Mouse (Mus musculus): Measurements from ENCODE around the gene Tctex1d1. TPM values are rescaled to one million over a fixed set of nuclear protein-coding genes. Genes with fewer than 3 reads are reported as not detected.

Gene Tctex1d1
- polyA plus RNA-seq, 1 experiment from 2014 or later = 0.31 TPM

DNA sequence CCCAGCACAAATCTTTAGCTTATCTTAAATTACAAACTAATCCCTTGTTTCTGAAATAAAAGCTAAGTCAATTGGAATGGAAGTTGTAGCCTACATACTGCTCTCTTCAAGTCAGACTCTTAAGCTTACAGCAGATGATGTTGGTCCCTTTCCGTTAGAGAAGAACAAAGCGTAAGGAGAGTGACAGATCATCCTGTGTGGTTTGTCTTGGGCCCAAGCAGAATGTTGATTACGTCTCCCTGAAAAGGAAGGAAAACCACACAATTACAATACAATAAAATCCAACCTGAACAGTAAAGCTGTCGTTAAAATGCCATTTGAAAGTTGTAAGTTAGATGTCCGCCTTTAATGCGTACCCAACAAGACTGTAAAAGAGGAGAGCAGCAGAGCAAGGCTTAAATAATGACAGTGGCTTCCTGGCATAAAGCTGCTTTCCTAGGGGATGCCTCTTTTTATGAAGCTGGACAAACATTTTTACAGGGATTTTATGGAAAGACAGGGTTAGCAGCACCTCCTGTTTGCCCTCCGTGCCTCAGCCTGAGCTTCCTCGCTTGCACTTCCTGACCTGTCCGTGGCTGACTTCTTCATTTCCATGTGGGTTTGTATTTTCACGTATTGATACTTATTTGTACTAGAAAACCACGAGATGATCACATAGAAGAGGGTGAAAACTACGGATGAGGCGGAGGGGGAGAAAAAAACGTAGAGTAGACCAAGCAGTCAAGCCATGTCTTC, 60.9 kb downstream of the Tctex1d1 start:
- Histone ChIP-seq H3K27ac (no peak overlapping the region), H3K9me3 (no peaks in the 10 kb centered on the region), H3K27me3 (ENCODE audit: poor library complexity, severe bottlenecking) (no peaks in the 10 kb centered on the region), H3K36me3 (replicated peaks) (peaks cover 18% of the 10 kb centered on the region), H3K4me1 (no peaks in the 10 kb centered on the region), H3K4me3 (no peak overlapping the region)
- no peak for DNase-seq (ENCODE audit: extremely low spot score, low spot score)
- WGBS = 90% methylated on average over 14 of the region's 14 CpGs

DNA sequence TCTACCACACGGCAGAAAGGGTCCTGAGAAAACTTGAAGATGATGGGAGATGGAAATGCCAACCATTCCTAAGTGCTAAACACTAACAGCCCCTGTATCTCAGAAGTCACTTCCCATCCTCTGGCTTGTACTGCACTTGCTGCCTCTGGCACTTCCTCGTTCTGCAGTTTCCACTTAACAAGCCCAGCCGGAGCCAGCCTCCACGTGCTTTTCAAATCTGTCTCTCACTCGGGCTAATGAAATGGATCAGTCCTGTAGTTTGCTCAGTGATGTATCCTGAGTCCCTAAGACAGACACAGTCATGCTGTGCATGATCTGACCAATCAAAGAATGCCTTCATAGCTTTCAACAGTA, 61.4 kb downstream of the Tctex1d1 start:
- no peaks in the 10 kb centered on the region for H3K27me3 ChIP-seq (ENCODE audit: poor library complexity, severe bottlenecking)
- no peaks in the 10 kb centered on the region for H3K4me1 ChIP-seq
- no peak overlapping the region for H3K4me3 ChIP-seq
- no peak overlapping the region for H3K27ac ChIP-seq
- no peaks in the 10 kb centered on the region for H3K9me3 ChIP-seq
- peaks cover 18% of the 10 kb centered on the region for H3K36me3 ChIP-seq (replicated peaks)
- DNase-seq (ENCODE audit: extremely low spot score, low spot score) = no peak
- WGBS = 75% methylated on average over 5 of the region's 5 CpGs

DNA sequence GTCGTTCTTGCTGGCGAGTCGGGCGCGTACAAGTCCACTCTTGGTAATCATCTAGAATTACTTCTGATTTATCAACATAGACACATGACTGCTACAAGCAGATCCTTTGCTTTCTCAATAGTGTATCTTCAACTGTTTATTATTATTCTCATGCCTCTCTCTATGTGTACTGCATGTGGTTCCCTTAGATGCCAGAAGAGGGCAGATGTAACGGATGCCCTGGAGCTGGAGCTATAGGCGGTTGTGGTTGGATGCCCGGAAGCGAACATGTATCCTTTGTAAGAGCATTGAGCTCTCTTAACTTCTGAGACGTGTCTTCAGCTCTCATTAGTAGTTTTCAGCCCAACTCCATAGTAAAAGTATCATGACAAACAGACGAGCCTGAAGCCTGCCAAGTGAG, 64.6 kb downstream of the Tctex1d1 start:
- 93% methylated on average over 11 of the region's 11 CpGs for WGBS
- H3K36me3 ChIP-seq (replicated peaks) = peaks cover 14% of the 10 kb centered on the region; the same call in 1 of the 2 replicates
- no peaks in the 10 kb centered on the region for H3K9me3 ChIP-seq
- DNase-seq (ENCODE audit: extremely low spot score, low spot score) = no peak
- no peaks in the 10 kb centered on the region for H3K4me1 ChIP-seq
- no peak overlapping the region for H3K27ac ChIP-seq
- no peaks in the 10 kb centered on the region for H3K27me3 ChIP-seq (ENCODE audit: poor library complexity, severe bottlenecking)
- H3K4me3 ChIP-seq = no peak overlapping the region

DNA sequence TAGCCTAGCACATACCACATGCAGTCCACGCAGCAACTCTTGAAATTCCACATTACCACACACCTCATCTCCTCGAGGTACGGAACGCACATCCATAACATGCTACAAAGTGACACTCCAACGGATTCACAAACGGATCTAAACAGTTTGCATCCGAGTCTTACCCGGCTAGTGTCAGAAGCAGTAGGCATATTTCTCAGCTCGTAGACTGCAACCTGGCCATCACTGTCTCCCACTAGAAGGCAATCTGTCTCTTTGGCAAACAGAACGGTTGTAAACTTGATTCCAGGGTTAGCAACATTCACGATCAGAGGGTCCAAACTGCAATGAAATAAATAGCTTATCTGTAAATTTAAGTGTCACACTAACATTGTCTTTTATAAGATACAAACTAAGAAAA, 69.6 kb downstream of the Tctex1d1 start:
- no peak for DNase-seq (ENCODE audit: extremely low spot score, low spot score)
- H3K4me1 ChIP-seq = no peaks in the 10 kb centered on the region
- H3K36me3 ChIP-seq (replicated peaks) = peaks cover 4% of the 10 kb centered on the region; the same call in 1 of the 2 replicates
- H3K27ac ChIP-seq = no peak overlapping the region
- H3K27me3 ChIP-seq (ENCODE audit: poor library complexity, severe bottlenecking) = no peaks in the 10 kb centered on the region
- 93% methylated on average over 11 of the region's 11 CpGs for WGBS
- no peaks in the 10 kb centered on the region; the same call in 1 of the 2 replicates for H3K9me3 ChIP-seq
- H3K4me3 ChIP-seq = no peak overlapping the region

Other genes with a start within 250 kb of the Tctex1d1 start
- gene Sgip1, start 237.3 kb upstream of the Tctex1d1 start, polyA plus RNA-seq (2016; fragmentation: Nextera tagmentation; extraction: Ambion mirVana) = 7.5 and 8.3 TPM in 2 replicates
- gene Insl5, start 48.2 kb downstream of the Tctex1d1 start, polyA plus RNA-seq (2016; fragmentation: Nextera tagmentation; extraction: Ambion mirVana) = not detected in 2 replicates
- gene Mier1, start 135.8 kb downstream of the Tctex1d1 start, polyA plus RNA-seq (2016; fragmentation: Nextera tagmentation; extraction: Ambion mirVana) = 37.0 and 37.3 TPM in 2 replicates
- 4.8 and 5.0 TPM in 2 replicates for gene Wdr78, start 135.9 kb downstream of the Tctex1d1 start, polyA plus RNA-seq (2016; fragmentation: Nextera tagmentation; extraction: Ambion mirVana)
- gene Slc35d1, start 236.6 kb downstream of the Tctex1d1 start, polyA plus RNA-seq (2016; fragmentation: Nextera tagmentation; extraction: Ambion mirVana) = 10.3 and 11.2 TPM in 2 replicates

Measured in forebrain, embryonic 10.5 days (tissue).